Mouse (Mus musculus) MEL (cell line): ENCODE measurements around the gene Zfp865.
A peak's percentile ranks its signal among the peaks of the same experiment; 100 is the strongest.

Experiments
- CHD2 ChIP-seq: IDR thresholded peaks from 2 replicates; pipeline ENCODE4 v1.6.1; 2011; ENCODE audit warnings: low read length, improper control_type of control experiment
- CTCF ChIP-seq, 3 experiments: IDR thresholded peaks in 2 of 3; conservative IDR thresholded peaks in 1 of 3; 2 replicates each; pipeline ENCODE4 v1.5.1; 2011 to 2012; ENCODE audit warnings: low read length in 3 of 3, low read depth in 2 of 3, mild to moderate bottlenecking in 2 of 3, improper control_type of control experiment in 1 of 3, inconsistent platforms in 1 of 3, mixed read lengths in 1 of 3, moderate library complexity in 1 of 3; ENCODE audit not compliant: control insufficient read depth in 1 of 3, insufficient read depth in 1 of 3, poor library complexity in 1 of 3, severe bottlenecking in 1 of 3
- HCFC1 ChIP-seq: IDR thresholded peaks from 2 replicates; pipeline ENCODE4 v1.6.1; 2012; ENCODE audit warnings: low read depth, mild to moderate bottlenecking, inconsistent platforms, low read length, improper control_type of control experiment, moderate library complexity
- MAFK ChIP-seq: IDR thresholded peaks from 2 replicates; pipeline ENCODE4 v1.6.1; 2011; ENCODE audit warnings: low read depth, mild to moderate bottlenecking, low read length, improper control_type of control experiment, borderline replicate concordance

DNA sequence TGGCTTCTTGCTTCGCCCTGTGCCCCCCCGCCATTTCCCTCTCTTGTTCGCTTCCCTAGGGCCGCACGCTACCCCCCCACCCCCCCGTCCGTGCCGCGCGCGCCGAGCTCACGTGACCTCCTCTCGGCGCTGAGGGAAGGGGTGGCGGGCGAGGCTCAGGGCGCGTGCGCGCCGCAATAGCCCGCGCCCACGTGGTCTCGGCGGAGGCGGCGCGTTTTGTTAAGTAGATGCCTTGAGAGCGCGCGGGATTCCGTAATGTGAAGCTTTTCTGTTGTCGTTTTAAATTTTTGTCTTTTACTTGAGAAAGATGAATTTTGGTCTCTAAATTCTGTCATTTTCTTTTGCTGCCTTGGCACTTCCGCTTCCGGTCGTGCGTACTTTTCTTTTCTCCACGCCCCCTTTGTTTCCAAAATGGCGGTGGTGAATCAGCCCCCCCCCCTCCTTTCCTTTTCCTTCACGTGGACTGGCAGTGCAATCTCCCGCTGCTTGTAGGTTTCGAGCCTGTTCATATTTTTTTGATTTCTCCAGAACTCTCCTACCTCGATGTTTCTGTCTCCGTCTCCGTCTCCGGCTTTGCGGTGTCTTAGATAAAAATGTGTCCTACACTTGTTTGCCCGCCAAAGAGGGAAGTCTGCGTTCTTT, 42.3 kb downstream of the Zfp865 start:
- TF ChIP-seq MAFK (no peak), HCFC1 (peak; percentile 80), CHD2 (no peak), CTCF (IDR thresholded peaks at IDR 0.05 in 2 of 3, conservative IDR thresholded peaks at IDR 0.05 in 1 of 3; ENCODE audit: control insufficient read depth in 1 of 3, insufficient read depth in 1 of 3, low read depth in 2 of 3, low read length in 3 of 3, poor library complexity in 1 of 3, severe bottlenecking in 1 of 3) (no peak)
